Mouse (Mus musculus) CH12F3 (cell line): ENCODE measurements around the gene Rnf180.

ENCODE experiments used
- in situ Hi-C: fragments of 300-500 bp; cut with MboI; formaldehyde crosslinking; loops from 2 replicates; pipeline ENCODE4 v1.14.3; 2020; ENCODE audit warnings: low sequenced_read_pairs

Gene Rnf180

DNA sequence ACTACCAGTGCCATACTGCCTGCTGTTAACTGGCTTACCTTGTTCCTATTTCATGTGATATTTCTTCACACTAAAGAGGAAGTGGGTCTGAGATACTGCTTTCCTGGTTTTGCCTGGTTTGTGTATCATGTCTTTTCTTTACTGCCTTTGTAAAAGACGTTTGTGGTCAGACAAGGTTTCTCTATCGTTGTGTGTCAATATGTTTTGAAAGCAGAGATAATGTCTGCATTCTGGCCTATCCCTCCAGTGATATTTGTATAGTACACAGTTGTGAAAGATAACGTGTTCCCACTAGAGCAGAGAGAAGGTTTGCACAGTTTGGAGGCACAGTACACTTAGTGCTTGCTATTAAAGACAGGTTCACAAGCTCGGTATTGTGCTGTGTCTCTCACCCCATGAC, 154.7 kb downstream of the Rnf180 start:
- in situ Hi-C loops = no loop called here

DNA sequence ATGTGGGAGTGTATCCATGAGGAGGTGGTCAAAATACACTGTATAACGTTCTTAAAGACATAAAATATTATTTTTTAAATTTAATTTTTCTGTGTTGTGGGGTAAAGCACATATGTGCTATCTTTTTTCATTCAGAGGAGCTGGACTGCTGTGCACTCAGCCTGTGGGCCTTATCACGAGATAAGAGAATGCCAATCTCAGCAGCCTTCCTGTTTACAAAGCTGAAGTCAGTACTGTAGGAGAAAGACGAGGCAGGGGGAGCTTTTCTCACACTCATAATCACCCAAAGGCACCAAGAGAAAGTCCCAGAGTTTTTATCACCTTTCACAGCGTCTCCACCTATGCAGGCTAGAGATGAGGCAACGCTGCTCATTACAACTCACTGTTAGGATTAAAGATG, 160.2 kb downstream of the Rnf180 start:
- in situ Hi-C loops = no loop called here

DNA sequence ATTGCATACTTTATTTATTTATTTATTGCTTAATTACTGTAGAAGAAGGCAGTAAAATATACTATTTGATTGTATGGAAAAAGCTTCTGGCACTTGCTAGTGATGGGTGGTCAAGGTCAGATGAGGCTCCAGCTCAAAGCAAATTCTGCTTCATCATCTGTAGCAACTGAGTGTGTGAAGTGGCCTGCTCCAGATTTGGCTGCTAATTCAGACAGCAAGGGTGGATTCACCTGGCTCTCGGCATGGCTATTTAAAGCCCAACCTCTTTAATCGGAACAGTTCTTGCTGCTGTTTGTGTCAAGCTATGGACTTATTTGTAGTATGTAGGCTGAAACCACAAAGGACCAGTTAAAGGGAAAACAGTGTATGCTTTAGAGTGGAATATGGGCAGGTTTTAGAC, 161.8 kb downstream of the Rnf180 start:
- in situ Hi-C loops = no loop called here

GRCm38 (mm10) chr13:105132370-105132769, 162.2 kb downstream of the Rnf180 start:
- in situ Hi-C loops = no loop called here

GRCm38 (mm10) chr13:105130080-105130479, 164.5 kb downstream of the Rnf180 start:
- in situ Hi-C loops = no loop called here

DNA sequence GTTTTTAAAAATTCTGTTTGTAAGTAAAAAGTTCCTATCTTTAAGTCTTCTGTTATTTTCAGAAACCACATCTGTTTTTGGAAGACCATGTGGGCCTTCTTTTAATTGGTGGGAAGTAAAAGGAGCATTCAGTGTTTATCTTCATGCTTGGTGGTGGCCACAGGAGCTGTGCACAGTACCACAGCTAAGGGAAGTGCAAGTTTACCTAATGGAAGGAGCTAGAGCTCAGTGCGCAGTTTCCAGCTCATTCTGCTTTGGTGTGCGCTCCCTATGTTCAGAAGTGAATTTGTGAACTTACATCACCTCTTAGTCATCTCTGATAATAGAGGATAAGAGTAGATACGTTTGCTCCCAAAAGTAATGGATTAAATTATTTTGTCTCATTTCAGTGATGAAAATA, 172.5 kb downstream of the Rnf180 start:
- in situ Hi-C loops = no loop called here

- in situ Hi-C loops = no loop called here
Observed at GRCm38 (mm10) chr13:105121617-105122016, 173.0 kb downstream of the Rnf180 start.

- in situ Hi-C loops = no loop called here
Observed at GRCm38 (mm10) chr13:105111599-105111998, 183.0 kb downstream of the Rnf180 start.

- in situ Hi-C loops = no loop called here
Observed at GRCm38 (mm10) chr13:105104385-105104784, 190.2 kb downstream of the Rnf180 start.

DNA sequence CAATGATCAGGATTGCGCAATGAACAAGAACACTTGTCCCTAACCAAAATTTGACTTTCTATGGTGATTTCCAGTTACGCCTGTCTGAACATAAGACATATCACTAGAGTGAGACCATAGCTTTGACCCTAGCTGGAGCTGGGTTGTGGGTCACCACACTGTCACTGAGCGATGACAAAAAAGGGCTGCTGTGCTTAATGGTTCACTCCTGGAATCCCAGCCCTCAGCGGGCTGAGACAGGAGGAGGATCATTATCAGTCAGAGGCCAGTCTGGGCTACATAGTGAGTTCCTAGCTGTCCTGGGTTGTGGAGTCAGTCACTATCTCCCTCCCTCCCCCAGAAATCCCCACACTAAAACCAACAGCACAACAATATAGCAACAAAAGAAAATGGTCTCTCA, 193.9 kb downstream of the Rnf180 start:
- in situ Hi-C loops = no loop called here

GRCm38 (mm10) chr13:105096316-105096715, 198.3 kb downstream of the Rnf180 start:
- in situ Hi-C loops = no loop called here

GRCm38 (mm10) chr13:105089276-105089675, 205.3 kb downstream of the Rnf180 start:
- in situ Hi-C loops = no loop called here

DNA sequence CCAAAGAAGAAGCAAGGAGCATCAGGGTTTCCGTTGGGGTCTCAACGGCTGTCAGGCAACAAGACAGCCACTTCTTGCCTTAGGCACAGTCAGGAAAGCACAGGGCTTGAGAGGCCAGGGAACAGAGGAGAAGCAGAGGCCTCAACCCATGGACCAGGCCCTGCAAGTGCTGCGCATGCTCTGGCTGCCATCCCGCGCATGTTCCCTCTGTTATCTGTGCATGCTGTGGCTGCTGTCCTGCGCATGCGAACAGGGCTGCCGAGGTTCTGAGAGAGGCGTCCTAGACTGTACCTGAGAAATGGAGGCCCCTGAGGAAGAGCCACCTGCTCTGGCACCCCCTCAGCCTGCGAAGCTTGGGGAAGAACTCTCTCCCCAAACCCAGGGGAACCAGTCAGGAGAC, 212.8 kb downstream of the Rnf180 start, which contains the start of gene 4933425L06Rik:
Gene 4933425L06Rik, plus strand, starts transcription at position 261 of the 400 bp plus-strand sequence.
- in situ Hi-C loops = no loop called here
